Mouse (Mus musculus) cerebellum, adult 2 months (tissue): ENCODE measurements around the gene Atrnl1. TPM values are rescaled to one million over a fixed set of nuclear protein-coding genes. Genes with fewer than 3 reads are reported as not detected.

Source experiments
- DNase-seq, 2 experiments: peaks; one replicate each; pipeline ENCODE4 v3.0.0; 2021
- H3K27ac ChIP-seq: fragments of 200-500 bp; 2 replicates; pipeline ENCODE4 v1.5.1; 2012; ENCODE audit warnings: low read length, control low read depth, inconsistent platforms; ENCODE audit not compliant: insufficient read depth
- H3K27me3 ChIP-seq: fragments of 200-500 bp; 2 replicates; pipeline ENCODE4 v1.6.1; 2012; ENCODE audit warnings: inconsistent platforms, mild to moderate bottlenecking, low read length, moderate library complexity; ENCODE audit not compliant: control insufficient read depth, insufficient read depth
- H3K4me1 ChIP-seq: fragments of 200-500 bp; 2 replicates; pipeline ENCODE4 v1.6.1; 2011; ENCODE audit warnings: low read length; ENCODE audit not compliant: control insufficient read depth, insufficient read depth
- H3K4me3 ChIP-seq: fragments of 200-500 bp; replicated peaks from 2 replicates; pipeline ENCODE3; 2011; ENCODE audit warnings: mild to moderate bottlenecking, low read depth, low read length, control low read depth; ENCODE audit not compliant: insufficient read depth
- CTCF ChIP-seq: fragments of 200-500 bp; IDR thresholded peaks from 2 replicates; pipeline ENCODE4 v1.5.1; 2011; ENCODE audit warnings: low read depth, mild to moderate bottlenecking, control low read depth, low read length, moderate library complexity, borderline replicate concordance; ENCODE audit not compliant: insufficient read depth
- POLR2A ChIP-seq: fragments of 200-500 bp; IDR thresholded peaks from 2 replicates; pipeline ENCODE4 v1.6.1; 2011; ENCODE audit warnings: low read length, control low read depth, borderline replicate concordance; ENCODE audit not compliant: insufficient read depth
- WGBS: fragments of 180-500 bp; shearing (Covaris S2); methylation state at CpG from one replicate; pipeline ENCODE4 v1.1.7; 2018; 5-methylcytosine and 5-hydroxymethylcytosine counted together
- polyA plus RNA-seq: library from polyadenylated mRNA; depleted of rRNA; stranded (reverse); fragments of >200 nt; gene quantifications from 2 replicates; pipeline ENCODE4 v1.2.3, GENCODE M21; 2012

Gene Atrnl1
- polyA plus RNA-seq, 1 experiment, result 21.5 TPM

- Histone ChIP-seq H3K4me1 (no peaks in the 10 kb centered on the region), H3K27ac (no peak overlapping the region), H3K27me3 (no peaks in the 10 kb centered on the region), H3K4me3 (no peak overlapping the region)
- no peak for DNase-seq
- 89% methylated on average over 4 of the region's 4 CpGs for WGBS
- TF ChIP-seq CTCF (no peak), POLR2A (no peak)
These were observed 212.6 kb downstream of the Atrnl1 start for GRCm38 (mm10) chr19:57823446-57823845.

DNA sequence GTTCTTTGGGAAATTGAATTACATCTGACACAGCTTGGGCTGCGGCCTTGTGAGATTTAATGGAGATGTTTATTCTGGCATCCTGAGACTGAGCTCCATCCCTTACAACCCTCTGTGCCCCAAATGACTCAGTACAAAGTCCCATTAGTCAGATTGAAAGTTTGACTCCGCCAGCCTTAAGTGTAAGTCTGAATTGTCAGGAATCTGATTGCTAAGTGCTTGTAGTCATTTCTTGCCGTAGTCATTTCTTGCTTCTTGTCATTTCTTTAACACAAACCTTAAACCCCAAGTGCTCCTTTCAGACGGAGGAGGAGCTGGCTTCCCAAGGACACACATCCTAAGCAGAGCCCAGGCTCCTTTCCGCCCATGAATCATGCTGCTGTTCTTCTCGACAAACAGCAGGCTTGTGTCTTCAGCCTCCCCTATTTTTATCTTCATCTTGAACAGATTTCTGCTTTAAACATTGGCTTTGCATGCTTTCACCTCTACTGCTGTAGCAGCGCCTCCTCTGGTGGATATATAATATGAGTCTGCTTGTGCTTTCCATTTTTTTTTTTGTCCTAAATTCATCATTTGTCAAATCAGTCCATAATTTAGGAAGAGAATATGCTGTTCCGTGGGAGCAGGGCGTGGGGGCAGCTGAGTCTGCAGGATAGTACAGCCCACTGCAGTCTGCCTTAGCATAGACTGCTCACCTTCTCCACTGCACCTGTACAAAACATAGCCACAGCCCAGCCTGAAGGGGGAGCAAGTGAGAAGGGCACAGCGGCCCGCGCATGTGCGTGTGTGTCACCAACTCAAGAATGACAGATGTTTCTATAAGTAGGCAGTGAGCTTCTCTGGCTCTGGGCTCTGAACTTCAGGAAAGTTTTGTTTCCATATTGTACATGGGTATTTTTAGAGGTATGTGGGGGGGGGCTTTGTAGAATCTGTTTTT lies 214.7 kb downstream of the Atrnl1 start:
- no peak overlapping the region for H3K27ac ChIP-seq
- no peaks in the 10 kb centered on the region for H3K4me1 ChIP-seq
- no peak for TF ChIP-seq CTCF
- TF ChIP-seq POLR2A, result no peak
- no peaks in the 10 kb centered on the region for H3K27me3 ChIP-seq
- DNase-seq, result no peak
- 93% methylated on average over 13 of the region's 13 CpGs for WGBS
- no peak overlapping the region for H3K4me3 ChIP-seq

DNA sequence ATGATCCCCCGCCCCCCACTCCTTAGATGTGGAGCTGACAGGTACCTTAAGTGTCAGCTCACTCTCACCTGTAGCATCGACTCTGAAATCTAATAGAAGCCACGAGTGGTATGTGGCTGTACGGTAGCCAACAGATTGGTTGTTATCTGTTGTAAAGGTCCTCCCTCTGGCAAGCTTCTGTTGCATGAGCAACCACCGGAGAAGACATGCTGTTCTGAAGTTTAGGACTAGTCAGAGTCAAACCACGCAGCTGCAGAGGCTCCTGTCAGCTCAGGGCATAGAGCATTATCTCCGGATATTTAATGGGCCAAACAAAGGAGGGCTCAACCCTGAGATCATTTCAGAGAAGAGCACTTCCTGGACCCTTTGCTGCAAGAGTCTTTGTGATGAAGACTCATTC lies 222.2 kb downstream of the Atrnl1 start:
- 89% methylated on average over 7 of the region's 7 CpGs for WGBS
- no peaks in the 10 kb centered on the region for H3K4me1 ChIP-seq
- no peak overlapping the region for H3K4me3 ChIP-seq
- H3K27me3 ChIP-seq, result no peaks in the 10 kb centered on the region
- no peak for DNase-seq
- no peak for TF ChIP-seq CTCF
- no peak for TF ChIP-seq POLR2A
- H3K27ac ChIP-seq, result no peak overlapping the region

DNA sequence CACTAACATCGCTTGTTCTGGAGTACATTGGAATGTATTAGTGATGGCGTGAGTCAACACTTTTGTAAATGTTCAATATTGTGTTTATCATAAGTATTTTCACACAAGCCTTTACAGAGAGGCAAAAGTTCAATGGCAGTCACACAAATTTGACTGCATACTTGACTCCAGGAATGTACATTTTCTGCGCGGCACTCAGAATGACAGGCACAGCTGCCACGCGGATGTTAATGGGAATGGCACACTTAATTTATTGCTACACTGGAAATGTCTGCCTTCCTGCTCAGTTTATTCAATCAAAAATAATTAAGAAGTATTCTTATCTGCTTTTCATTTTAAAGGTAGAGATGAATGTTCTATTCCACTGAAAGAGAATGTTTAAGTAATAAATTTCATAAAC lies 227.0 kb downstream of the Atrnl1 start:
- no peaks in the 10 kb centered on the region for H3K27me3 ChIP-seq
- 66% methylated on average over 6 of the region's 6 CpGs for WGBS
- TF ChIP-seq CTCF, result no peak
- TF ChIP-seq POLR2A, result no peak

GRCm38 (mm10) chr19:57838546-57838945 lies 227.7 kb downstream of the Atrnl1 start:
- Histone ChIP-seq H3K4me3 (no peak overlapping the region), H3K27ac (no peak overlapping the region), H3K27me3 (no peaks in the 10 kb centered on the region), H3K4me1 (no peaks in the 10 kb centered on the region)
- no peak for DNase-seq
- 65% methylated on average over 9 of the region's 9 CpGs for WGBS
- TF ChIP-seq POLR2A, result no peak

More for the DNA sequence above, 227.0 kb downstream of the Atrnl1 start:
- Histone ChIP-seq H3K4me1 (no peaks in the 10 kb centered on the region), H3K4me3 (no peak overlapping the region), H3K27ac (no peak overlapping the region)
- DNase-seq, result no peak

GRCm38 (mm10) chr19:57849915-57850314 lies 239.1 kb downstream of the Atrnl1 start:
- no peak overlapping the region for H3K27ac ChIP-seq
- WGBS, result 90% methylated on average over 5 of the region's 7 CpGs

GRCm38 (mm10) chr19:57868350-57868749 lies 257.5 kb downstream of the Atrnl1 start:
- no peak for DNase-seq
- 86% methylated on average over 4 of the region's 4 CpGs for WGBS
- Histone ChIP-seq H3K27ac (no peak overlapping the region), H3K4me3 (no peak overlapping the region), H3K4me1 (no peaks in the 10 kb centered on the region), H3K27me3 (no peaks in the 10 kb centered on the region; the same call in 1 of the 2 replicates)
- TF ChIP-seq CTCF (no peak), POLR2A (no peak)

More at GRCm38 (mm10) chr19:57849915-57850314, 239.1 kb downstream of the Atrnl1 start:
- no peaks in the 10 kb centered on the region for H3K27me3 ChIP-seq
- no peak for DNase-seq
- no peak overlapping the region for H3K4me3 ChIP-seq
- TF ChIP-seq CTCF, result no peak
- TF ChIP-seq POLR2A, result no peak
- H3K4me1 ChIP-seq, result no peaks in the 10 kb centered on the region

DNA sequence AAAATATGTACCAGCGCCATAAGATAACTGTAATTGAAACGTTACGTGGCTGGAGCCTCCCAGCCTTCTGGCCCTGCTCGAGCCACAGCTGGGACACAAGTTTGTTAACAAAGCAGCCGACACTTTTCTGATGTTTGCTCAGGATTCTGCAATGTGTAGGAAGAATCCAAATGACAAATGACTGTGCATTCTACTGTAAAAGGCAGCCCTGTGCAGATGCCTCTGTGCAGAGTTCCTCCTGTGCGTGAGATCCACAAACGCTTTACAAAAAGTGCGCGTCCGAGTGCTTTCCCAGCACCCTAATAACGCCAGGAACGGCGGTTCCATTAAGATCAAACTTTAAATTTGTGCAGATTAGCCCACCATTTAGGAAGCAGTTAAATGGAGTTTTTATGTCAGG lies 260.0 kb downstream of the Atrnl1 start:
- no peak overlapping the region for H3K27ac ChIP-seq
- H3K27me3 ChIP-seq, result no peaks in the 10 kb centered on the region; the same call in 1 of the 2 replicates
- no peaks in the 10 kb centered on the region for H3K4me1 ChIP-seq
- no peak overlapping the region for H3K4me3 ChIP-seq
- WGBS, result 62% methylated on average over 13 of the region's 13 CpGs
- TF ChIP-seq CTCF (no peak), POLR2A (no peak)
- DNase-seq, result no peak
